Mouse (Mus musculus) limb, embryonic 13.5 days (tissue): Measurements from ENCODE around the gene Dlgap1. TPM values are rescaled to one million over a fixed set of nuclear protein-coding genes. Genes with fewer than 3 reads are reported as not detected.

Experiments used
- ATAC-seq: fragments of 200-750 bp; cut with Nextera tagmentation; 2 replicates; pipeline ENCODE4 v1.8.0; 2017; ENCODE audit warnings: low read depth, moderate number of reproducible peaks, moderate TSS enrichment; ENCODE audit not compliant: low FRiP score
- H3K27ac ChIP-seq: fragments of 300-500 bp; sonication (generic); 2 replicates; pipeline ENCODE4 v1.5.1; 2015; ENCODE audit warnings: inconsistent platforms, mild to moderate bottlenecking, moderate library complexity
- H3K27me3 ChIP-seq: fragments of 300-500 bp; sonication (generic); 2 replicates; pipeline ENCODE4 v1.6.1; 2015; ENCODE audit warnings: mild to moderate bottlenecking, inconsistent platforms
- H3K36me3 ChIP-seq: fragments of 300-500 bp; sonication (generic); 2 replicates; pipeline ENCODE4 v1.6.1; 2015; ENCODE audit warnings: inconsistent platforms, mild to moderate bottlenecking, moderate library complexity
- H3K4me1 ChIP-seq: fragments of 300-500 bp; sonication (generic); 2 replicates; pipeline ENCODE4 v1.6.1; 2015; ENCODE audit warnings: inconsistent platforms
- H3K4me2 ChIP-seq: fragments of 300-500 bp; sonication (generic); replicated peaks from 2 replicates; pipeline ENCODE4 v1.6.1; 2015; ENCODE audit warnings: inconsistent platforms, mild to moderate bottlenecking, moderate library complexity
- H3K4me3 ChIP-seq: fragments of 300-500 bp; sonication (generic); 2 replicates; pipeline ENCODE4 v1.5.1; 2015; ENCODE audit warnings: moderate library complexity, mild to moderate bottlenecking, inconsistent platforms
- H3K9ac ChIP-seq: fragments of 300-500 bp; sonication (generic); 2 replicates; pipeline ENCODE4 v1.6.1; 2015; ENCODE audit warnings: mild to moderate bottlenecking, inconsistent platforms
- H3K9me3 ChIP-seq: fragments of 300-500 bp; sonication (generic); 2 replicates; pipeline ENCODE4 v1.6.1; 2016; ENCODE audit warnings: inconsistent platforms
- WGBS: fragments of 180-500 bp; shearing (Covaris S2); methylation state at CpG from one replicate; pipeline ENCODE4 v1.1.7; 2015; 5-methylcytosine and 5-hydroxymethylcytosine counted together
- polyA plus RNA-seq: library from polyadenylated mRNA; unstranded; fragments of >200 nt; fragmentation: Nextera tagmentation; extraction: Ambion mirVana; gene quantifications from 2 replicates; pipeline ENCODE4 v1.2.1, GENCODE M21; 2015

Dlgap1 gene
- polyA plus RNA-seq, 1 experiment from 2014 or later: 9.2 TPM

GRCm38 (mm10) chr17:70485668-70486067 lies 516.8 kb downstream of the Dlgap1 start:
- H3K9ac ChIP-seq: no peak overlapping the region
- no peaks in the 10 kb centered on the region for H3K4me1 ChIP-seq
- H3K4me3 ChIP-seq: no peak overlapping the region
- no peak for ATAC-seq
- WGBS: 85% methylated on average over 4 of the region's 4 CpGs
- no peaks in the 10 kb centered on the region for H3K9me3 ChIP-seq
- H3K36me3 ChIP-seq: no peaks in the 10 kb centered on the region
- no peak overlapping the region for H3K27ac ChIP-seq
- H3K4me2 ChIP-seq: no peak overlapping the region
- H3K27me3 ChIP-seq: no peaks in the 10 kb centered on the region

GRCm38 (mm10) chr17:70486259-70486658 lies 517.4 kb downstream of the Dlgap1 start:
- Histone ChIP-seq H3K9me3 (no peaks in the 10 kb centered on the region), H3K4me1 (no peaks in the 10 kb centered on the region), H3K27ac (no peak overlapping the region), H3K36me3 (no peaks in the 10 kb centered on the region), H3K9ac (no peak overlapping the region), H3K4me2 (no peak overlapping the region), H3K4me3 (no peak overlapping the region), H3K27me3 (no peaks in the 10 kb centered on the region)
- WGBS: 77% methylated on average over 7 of the region's 7 CpGs
- no peak for ATAC-seq

GRCm38 (mm10) chr17:70486831-70487230 lies 518.0 kb downstream of the Dlgap1 start:
- WGBS: 81% methylated on average over 10 of the region's 10 CpGs
- ATAC-seq: no peak
- Histone ChIP-seq H3K4me1 (no peaks in the 10 kb centered on the region), H3K4me3 (no peak overlapping the region), H3K4me2 (no peak overlapping the region), H3K27me3 (no peaks in the 10 kb centered on the region), H3K9me3 (no peaks in the 10 kb centered on the region), H3K27ac (no peak overlapping the region), H3K36me3 (no peaks in the 10 kb centered on the region), H3K9ac (no peak overlapping the region)

- Histone ChIP-seq H3K9me3 (no peaks in the 10 kb centered on the region), H3K36me3 (no peaks in the 10 kb centered on the region), H3K4me2 (no peak overlapping the region), H3K4me1 (no peaks in the 10 kb centered on the region), H3K27ac (no peak overlapping the region), H3K9ac (no peak overlapping the region), H3K4me3 (no peak overlapping the region), H3K27me3 (no peaks in the 10 kb centered on the region)
- 69% methylated on average over 7 of the region's 7 CpGs for WGBS
- ATAC-seq: no peak
Measured at GRCm38 (mm10) chr17:70488784-70489265, 520.0 kb downstream of the Dlgap1 start.

- Histone ChIP-seq H3K9ac (no peak overlapping the region), H3K27ac (no peak overlapping the region; the same call in 1 of the 2 replicates), H3K9me3 (no peaks in the 10 kb centered on the region), H3K4me3 (no peak overlapping the region), H3K27me3 (no peaks in the 10 kb centered on the region), H3K36me3 (no peaks in the 10 kb centered on the region), H3K4me1 (no peaks in the 10 kb centered on the region), H3K4me2 (no peak overlapping the region)
- 70% methylated on average over 4 of the region's 4 CpGs for WGBS
- no peak for ATAC-seq
Measured at GRCm38 (mm10) chr17:70491575-70491974, 522.7 kb downstream of the Dlgap1 start.

GRCm38 (mm10) chr17:70494338-70494737 lies 525.5 kb downstream of the Dlgap1 start:
- Histone ChIP-seq H3K9me3 (no peaks in the 10 kb centered on the region), H3K36me3 (no peaks in the 10 kb centered on the region), H3K4me2 (no peak overlapping the region), H3K9ac (no peak overlapping the region), H3K27me3 (no peaks in the 10 kb centered on the region), H3K4me1 (no peaks in the 10 kb centered on the region), H3K27ac (no peak overlapping the region), H3K4me3 (no peak overlapping the region)
- WGBS: 90% methylated on average over 4 of the region's 4 CpGs
- no peak for ATAC-seq

- no peak for ATAC-seq
- Histone ChIP-seq H3K4me2 (no peak overlapping the region), H3K27ac (no peak overlapping the region), H3K4me1 (no peaks in the 10 kb centered on the region), H3K27me3 (no peaks in the 10 kb centered on the region), H3K9ac (no peak overlapping the region), H3K9me3 (no peaks in the 10 kb centered on the region), H3K4me3 (no peak overlapping the region), H3K36me3 (no peaks in the 10 kb centered on the region)
- WGBS: 86% methylated on average over 6 of the region's 6 CpGs
Measured at GRCm38 (mm10) chr17:70498256-70498655, 529.4 kb downstream of the Dlgap1 start.

- ATAC-seq: no peak
- Histone ChIP-seq H3K27ac (no peak overlapping the region), H3K4me3 (no peak overlapping the region), H3K36me3 (no peaks in the 10 kb centered on the region), H3K4me2 (no peak overlapping the region), H3K27me3 (no peaks in the 10 kb centered on the region), H3K9me3 (no peaks in the 10 kb centered on the region), H3K9ac (no peak overlapping the region), H3K4me1 (0 out of 2 replicates have a peak, but pooled peaks cover 3% of the 10 kb centered on the region)
- WGBS: 63% methylated on average over 7 of the region's 7 CpGs
Measured at GRCm38 (mm10) chr17:70501933-70502332, 533.1 kb downstream of the Dlgap1 start.

- no peaks in the 10 kb centered on the region for H3K9me3 ChIP-seq
- H3K27me3 ChIP-seq: no peaks in the 10 kb centered on the region
- peaks cover 17% of the 10 kb centered on the region for H3K4me1 ChIP-seq
- 0 out of 2 replicates have a peak, but pooled peaks have one; percentile 19 for ATAC-seq
- H3K4me2 ChIP-seq: no peak overlapping the region
- H3K27ac ChIP-seq: no peak overlapping the region
- 35% methylated on average over 4 of the region's 4 CpGs for WGBS
- H3K4me3 ChIP-seq: no peak overlapping the region
- no peak overlapping the region for H3K9ac ChIP-seq
- H3K36me3 ChIP-seq: no peaks in the 10 kb centered on the region
Measured at GRCm38 (mm10) chr17:70507759-70508158, 538.9 kb downstream of the Dlgap1 start.

GRCm38 (mm10) chr17:70510441-70510840 lies 541.6 kb downstream of the Dlgap1 start:
- no peaks in the 10 kb centered on the region for H3K36me3 ChIP-seq
- no peak for ATAC-seq
- no peaks in the 10 kb centered on the region for H3K27me3 ChIP-seq
- H3K4me3 ChIP-seq: no peak overlapping the region
- no peaks in the 10 kb centered on the region for H3K9me3 ChIP-seq
- no peak overlapping the region for H3K4me2 ChIP-seq
- H3K9ac ChIP-seq: no peak overlapping the region
- 86% methylated on average over 5 of the region's 5 CpGs for WGBS
- peaks cover 14% of the 10 kb centered on the region for H3K4me1 ChIP-seq
- no peak overlapping the region for H3K27ac ChIP-seq

- Histone ChIP-seq H3K9me3 (no peaks in the 10 kb centered on the region), H3K4me1 (peaks cover 14% of the 10 kb centered on the region), H3K27ac (no peak overlapping the region), H3K36me3 (no peaks in the 10 kb centered on the region), H3K27me3 (no peaks in the 10 kb centered on the region), H3K4me2 (no peak overlapping the region), H3K9ac (no peak overlapping the region), H3K4me3 (no peak overlapping the region)
- 87% methylated on average over 3 of the region's 3 CpGs for WGBS
- ATAC-seq: no peak
Measured at GRCm38 (mm10) chr17:70511401-70511800, 542.5 kb downstream of the Dlgap1 start.

- Histone ChIP-seq H3K36me3 (no peaks in the 10 kb centered on the region), H3K9me3 (no peaks in the 10 kb centered on the region), H3K4me2 (no peak overlapping the region), H3K27ac (no peak overlapping the region), H3K4me1 (no peaks in the 10 kb centered on the region), H3K27me3 (0 out of 2 replicates have a peak, but pooled peaks cover 3% of the 10 kb centered on the region), H3K4me3 (no peak overlapping the region), H3K9ac (no peak overlapping the region)
- WGBS: 91% methylated on average over 5 of the region's 5 CpGs
- no peak for ATAC-seq
Measured at GRCm38 (mm10) chr17:70513736-70514135, 544.9 kb downstream of the Dlgap1 start.

- Histone ChIP-seq H3K4me1 (peaks cover 6% of the 10 kb centered on the region), H3K36me3 (no peaks in the 10 kb centered on the region), H3K27me3 (0 out of 2 replicates have a peak, but pooled peaks cover 3% of the 10 kb centered on the region), H3K4me2 (no peak overlapping the region), H3K9ac (no peak overlapping the region), H3K27ac (no peak overlapping the region), H3K4me3 (no peak overlapping the region), H3K9me3 (no peaks in the 10 kb centered on the region)
- WGBS: 91% methylated on average over 18 of the region's 18 CpGs
- no peak for ATAC-seq
Measured at GRCm38 (mm10) chr17:70516506-70516905, 547.6 kb downstream of the Dlgap1 start.
